ENCODE assay signal across 8 mouse cellular contexts in the genomic region with DNA sequence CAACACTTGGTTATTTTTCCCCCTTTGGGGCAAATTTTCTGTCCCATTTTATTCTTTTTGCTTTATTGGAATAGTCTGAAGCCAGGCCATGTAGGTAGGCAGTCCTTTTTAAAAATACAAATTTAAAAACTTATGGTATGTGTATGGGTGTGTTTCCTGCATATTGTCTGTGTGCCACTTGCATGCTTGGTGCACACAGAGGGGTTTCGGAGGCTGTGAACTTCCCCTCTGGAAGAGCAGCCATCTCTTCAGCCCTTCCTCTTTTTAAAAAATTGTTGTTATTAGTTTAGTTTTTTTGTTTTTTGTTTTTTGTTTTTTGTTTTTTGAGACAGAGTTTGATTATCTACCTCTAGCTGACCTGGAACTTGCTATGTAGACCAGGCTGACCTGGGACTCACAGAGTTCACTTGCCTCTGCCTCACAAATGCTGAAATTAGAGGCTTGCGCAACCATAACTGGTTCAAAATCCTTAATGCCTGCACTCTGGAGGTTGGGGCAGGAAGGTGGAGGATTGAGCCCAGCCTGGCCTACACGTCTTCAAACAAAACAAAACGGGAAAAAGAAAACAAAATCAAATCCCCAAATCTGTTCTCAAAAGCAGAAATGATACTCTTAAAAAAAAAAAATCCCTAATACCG. TPM values are rescaled to one million over a fixed set of nuclear protein-coding genes. Genes with fewer than 3 reads are reported as not detected.
DNase-seq lines count a peak whose midpoint lies in the region; ATAC-seq and TF ChIP-seq lines count a peak whose summit lies in the region.

No protein-coding gene starts in this region.

- ATAC-seq in limb, embryonic 12.5 days (ENCODE audit: insufficient number of reproducible peaks, insufficient read depth, low FRiP score, low TSS enrichment, low read depth): no peak
- no peak for ATAC-seq in neural tube, embryonic 13.5 days (ENCODE audit: low read depth)
- ATAC-seq in activated CD4-positive, CD25-positive, alpha-beta regulatory T cell, adult 4 months: no peak

- peaks cover 27% of the 10 kb centered on the region for H3K4me1 ChIP-seq in forebrain, embryonic 10.5 days
- H3K4me1 ChIP-seq in limb, embryonic 12.5 days (replicated peaks): peaks cover 30% of the 10 kb centered on the region
- peaks cover 15% of the 10 kb centered on the region for H3K4me1 ChIP-seq in neural tube, embryonic 13.5 days (replicated peaks)

- DNase-seq in left cerebral cortex, adult 2 months (ENCODE audit: extremely low spot score in 1 of 2, low spot score in 2 of 2): no peak
- DNase-seq in left cerebral cortex, postnatal 10 days (ENCODE audit: extremely low spot score in 1 of 2, low spot score in 2 of 2): no peak
- no peak for DNase-seq in forebrain, embryonic 10.5 days (ENCODE audit: extremely low spot score, low spot score)
- no peak for DNase-seq in urinary bladder, postnatal 25 days (ENCODE audit: low spot score)
- no peak for DNase-seq in layer of hippocampus, adult 9-11 months

- intact Hi-C loops in left cerebral cortex, adult 2 months (cut with DNase I): no loop called here
- intact Hi-C loops in left cerebral cortex, postnatal 10 days (cut with DNase I): no loop called here

- H3K9me3 ChIP-seq in forebrain, embryonic 10.5 days: no peaks in the 10 kb centered on the region
- no peaks in the 10 kb centered on the region for H3K9me3 ChIP-seq in limb, embryonic 12.5 days
- H3K9me3 ChIP-seq in neural tube, embryonic 13.5 days: no peaks in the 10 kb centered on the region

- peak overlapping the region; percentile 47 for H3K4me3 ChIP-seq in left cerebral cortex, adult 2 months
- H3K4me3 ChIP-seq in forebrain, embryonic 10.5 days: peak overlapping the region; percentile 72
- H3K4me3 ChIP-seq in limb, embryonic 12.5 days (replicated peaks): peak overlapping the region; percentile 60
- H3K4me3 ChIP-seq in neural tube, embryonic 13.5 days: peak overlapping the region; percentile 45

- TF ChIP-seq CTCF in left cerebral cortex, adult 2 months (IDR thresholded peaks at IDR 0.05): no peak

- H3K9ac ChIP-seq in limb, embryonic 12.5 days (replicated peaks): peak overlapping the region; percentile 86
- no peak overlapping the region for H3K9ac ChIP-seq in neural tube, embryonic 13.5 days

- H3K27ac ChIP-seq in left cerebral cortex, adult 2 months: no peak overlapping the region
- peak overlapping the region; percentile 87; the same call in 1 of the 2 replicates for H3K27ac ChIP-seq in forebrain, embryonic 10.5 days
- H3K27ac ChIP-seq in limb, embryonic 12.5 days: no peak overlapping the region
- no peak overlapping the region for H3K27ac ChIP-seq in neural tube, embryonic 13.5 days (replicated peaks)

- WGBS in forebrain, embryonic 10.5 days: 35% methylated on average over 5 of the region's 5 CpGs
- 34% methylated on average over 5 of the region's 5 CpGs for WGBS in limb, embryonic 12.5 days
- 42% methylated on average over 5 of the region's 5 CpGs for WGBS in neural tube, embryonic 13.5 days

- no peaks in the 10 kb centered on the region for H3K36me3 ChIP-seq in forebrain, embryonic 10.5 days (replicated peaks)
- no peaks in the 10 kb centered on the region for H3K36me3 ChIP-seq in limb, embryonic 12.5 days
- H3K36me3 ChIP-seq in neural tube, embryonic 13.5 days: no peaks in the 10 kb centered on the region

- H3K4me2 ChIP-seq in limb, embryonic 12.5 days: peak overlapping the region; percentile 93
- peak overlapping the region; percentile 91 for H3K4me2 ChIP-seq in neural tube, embryonic 13.5 days

- peaks cover 17% of the 10 kb centered on the region for H3K27me3 ChIP-seq in forebrain, embryonic 10.5 days (ENCODE audit: poor library complexity, severe bottlenecking)
- H3K27me3 ChIP-seq in limb, embryonic 12.5 days: 0 out of 2 replicates have a peak, but pooled peaks cover 3% of the 10 kb centered on the region
- peaks cover 14% of the 10 kb centered on the region; the same call in 1 of the 2 replicates for H3K27me3 ChIP-seq in neural tube, embryonic 13.5 days

RNA-seq across cellular contexts. Expression of a gene that starts 0.8 kb away (rescaled TPM):
- 1 to 10 TPM; 1.7 to 4.5 TPM for total RNA-seq in left cerebral cortex, adult 2 months (2021)
- 1 to 10 TPM in 1 of 2 experiments, under 1 TPM in 1; 0.75 to 1.3 TPM for total RNA-seq in left cerebral cortex, postnatal 10 days (2021)
- polyA plus RNA-seq in forebrain, embryonic 10.5 days (2016; fragmentation: Nextera tagmentation; extraction: Ambion mirVana): 10.4 and 11.5 TPM in 2 replicates
- 14.9 and 15.8 TPM in 2 replicates for polyA plus RNA-seq in limb, embryonic 12.5 days (2016; fragmentation: Nextera tagmentation; extraction: Ambion mirVana)
- 2.9 and 4.0 TPM in 2 replicates for polyA plus RNA-seq in neural tube, embryonic 13.5 days (2015; fragmentation: Nextera tagmentation; extraction: Ambion mirVana)
- polyA plus RNA-seq in activated CD4-positive, CD25-positive, alpha-beta regulatory T cell, adult 4 months (2017; shearing (Covaris generic)): under 1 TPM in 1 of 2 experiments, not detected in 1; 0.33 TPM

RNA-seq across cellular contexts. Expression of a gene that starts 36.4 kb away (rescaled TPM):
- total RNA-seq in left cerebral cortex, adult 2 months (2021): not detected
- total RNA-seq in left cerebral cortex, postnatal 10 days (2021): not detected
- polyA plus RNA-seq in forebrain, embryonic 10.5 days (2016; fragmentation: Nextera tagmentation; extraction: Ambion mirVana): 0.20 TPM in 1 of 2 replicates, not detected in the other
- polyA plus RNA-seq in limb, embryonic 12.5 days (2016; fragmentation: Nextera tagmentation; extraction: Ambion mirVana): 0.46 and 0.47 TPM in 2 replicates
- 0.39 TPM in 1 of 2 replicates, not detected in the other for polyA plus RNA-seq in neural tube, embryonic 13.5 days (2015; fragmentation: Nextera tagmentation; extraction: Ambion mirVana)
- polyA plus RNA-seq in activated CD4-positive, CD25-positive, alpha-beta regulatory T cell, adult 4 months (2017; shearing (Covaris generic)): not detected

RNA-seq across cellular contexts. Expression of a gene that starts 51.0 kb away (rescaled TPM):
- total RNA-seq in left cerebral cortex, adult 2 months (2021): 10 to 100 TPM; 22.1 to 24.1 TPM
- 10 to 100 TPM; 21.3 to 28.2 TPM for total RNA-seq in left cerebral cortex, postnatal 10 days (2021)
- 54.9 and 58.0 TPM in 2 replicates for polyA plus RNA-seq in forebrain, embryonic 10.5 days (2016; fragmentation: Nextera tagmentation; extraction: Ambion mirVana)
- polyA plus RNA-seq in limb, embryonic 12.5 days (2016; fragmentation: Nextera tagmentation; extraction: Ambion mirVana): 30.4 and 33.6 TPM in 2 replicates
- 7.7 and 9.7 TPM in 2 replicates for polyA plus RNA-seq in neural tube, embryonic 13.5 days (2015; fragmentation: Nextera tagmentation; extraction: Ambion mirVana)
- polyA plus RNA-seq in activated CD4-positive, CD25-positive, alpha-beta regulatory T cell, adult 4 months (2017; shearing (Covaris generic)): 10 to 100 TPM; 11.5 to 14.8 TPM

RNA-seq across cellular contexts. Expression of a gene that starts 59.1 kb away (rescaled TPM):
- total RNA-seq in left cerebral cortex, adult 2 months (2021): 1 to 10 TPM; 2.1 to 4.7 TPM
- total RNA-seq in left cerebral cortex, postnatal 10 days (2021): 1 to 10 TPM; 1.2 to 1.7 TPM
- 9.1 and 10.6 TPM in 2 replicates for polyA plus RNA-seq in forebrain, embryonic 10.5 days (2016; fragmentation: Nextera tagmentation; extraction: Ambion mirVana)
- 38.7 and 40.5 TPM in 2 replicates for polyA plus RNA-seq in limb, embryonic 12.5 days (2016; fragmentation: Nextera tagmentation; extraction: Ambion mirVana)
- polyA plus RNA-seq in neural tube, embryonic 13.5 days (2015; fragmentation: Nextera tagmentation; extraction: Ambion mirVana): 8.9 and 10.0 TPM in 2 replicates
- not detected for polyA plus RNA-seq in activated CD4-positive, CD25-positive, alpha-beta regulatory T cell, adult 4 months (2017; shearing (Covaris generic))
